Mouse (Mus musculus) CH12.LX (cell line): ENCODE measurements around the gene Map3k20. TPM values are rescaled to one million over a fixed set of nuclear protein-coding genes. Genes with fewer than 3 reads are reported as not detected.

Experiments used
- DNase-seq: peaks from one replicate; pipeline ENCODE4 v3.0.0-alpha.2; 2013; ENCODE audit errors: extremely low read depth
- H3K27ac ChIP-seq: 2 replicates; pipeline ENCODE4 v1.5.1; 2012; ENCODE audit warnings: low read depth, mild to moderate bottlenecking, control low read depth, moderate library complexity; ENCODE audit not compliant: insufficient read depth
- H3K27me3 ChIP-seq: replicated peaks from 2 replicates; pipeline ENCODE3; 2012; ENCODE audit warnings: inconsistent platforms
- H3K36me3 ChIP-seq, 2 experiments: replicated peaks in 1 of 2; 2 replicates each; pipeline versions ENCODE3 to v1.6.1; 2012; ENCODE audit warnings: inconsistent platforms in 1 of 2, low read length in 1 of 2, mild to moderate bottlenecking in 1 of 2, mixed read lengths in 1 of 2, moderate library complexity in 1 of 2; ENCODE audit not compliant: control insufficient read depth in 1 of 2, insufficient read depth in 1 of 2
- H3K4me1 ChIP-seq, 2 experiments: 2 replicates each; pipeline ENCODE4 v1.6.1; 2012; ENCODE audit warnings: inconsistent platforms in 1 of 2, moderate library complexity in 1 of 2; ENCODE audit not compliant: insufficient read depth in 2 of 2, control insufficient read depth in 1 of 2
- H3K4me2 ChIP-seq: 2 replicates; pipeline ENCODE4 v1.6.1; 2012; ENCODE audit warnings: low read depth, mild to moderate bottlenecking, control low read depth; ENCODE audit not compliant: poor library complexity, insufficient read depth, severe bottlenecking
- H3K4me3 ChIP-seq, 3 experiments: fragments of 150-350 bp in 1 of 3; sonication (generic) in 1 of 3; replicated peaks in 1 of 3; 2 replicates each; pipeline versions ENCODE3 to v1.5.1; 2011 to 2012; ENCODE audit warnings: low read depth in 2 of 3, low read length in 2 of 3, mild to moderate bottlenecking in 2 of 3, moderate library complexity in 2 of 3, control low read depth in 1 of 3, improper control_type of control experiment in 1 of 3, inconsistent platforms in 1 of 3, mixed read lengths in 1 of 3; ENCODE audit not compliant: poor library complexity in 1 of 3
- H3K79me2 ChIP-seq: replicated peaks from 2 replicates; pipeline ENCODE4 v1.6.1; 2012; ENCODE audit warnings: mild to moderate bottlenecking, moderate library complexity; ENCODE audit not compliant: control insufficient read depth, poor library complexity, insufficient read depth, severe bottlenecking; ENCODE audit errors: extremely low read depth
- H3K9ac ChIP-seq: 2 replicates; pipeline ENCODE4 v1.6.1; 2012; ENCODE audit warnings: low read depth, mild to moderate bottlenecking, control low read depth, moderate library complexity; ENCODE audit not compliant: insufficient read depth
- H3K9me3 ChIP-seq: replicated peaks from 2 replicates; pipeline ENCODE3; 2012; ENCODE audit warnings: low read length, inconsistent platforms, mixed read lengths
- BHLHE40 ChIP-seq: IDR thresholded peaks from 2 replicates; pipeline ENCODE4 v1.6.1; 2011; ENCODE audit warnings: mild to moderate bottlenecking, low read depth, low read length, improper control_type of control experiment
- CHD1 ChIP-seq: IDR thresholded peaks from 2 replicates; pipeline ENCODE4 v1.6.1; 2012; ENCODE audit warnings: low read depth, low read length, improper control_type of control experiment, inconsistent platforms
- CTCF ChIP-seq, 2 experiments: IDR thresholded peaks in 1 of 2; conservative IDR thresholded peaks in 1 of 2; 2 replicates each; pipeline ENCODE4 v1.5.1; 2011 to 2012; ENCODE audit warnings: low read depth in 2 of 2, low read length in 2 of 2, improper control_type of control experiment in 1 of 2, inconsistent platforms in 1 of 2, mild to moderate bottlenecking in 1 of 2, moderate library complexity in 1 of 2
- E2F4 ChIP-seq: IDR thresholded peaks from 2 replicates; pipeline ENCODE4 v1.6.1; 2011; ENCODE audit warnings: low read depth, low read length, improper control_type of control experiment; ENCODE audit not compliant: insufficient replicate concordance
- ELF1 ChIP-seq: IDR thresholded peaks from 2 replicates; pipeline ENCODE4 v1.6.1; 2014; ENCODE audit warnings: low read depth, mild to moderate bottlenecking, inconsistent platforms, low read length, improper control_type of control experiment
- EP300 ChIP-seq: IDR thresholded peaks from 2 replicates; pipeline ENCODE4 v1.6.1; 2011; ENCODE audit warnings: low read length, improper control_type of control experiment
- ETS1 ChIP-seq: conservative IDR thresholded peaks from 2 replicates; pipeline ENCODE4 v1.6.1; 2012; ENCODE audit warnings: low read depth, mild to moderate bottlenecking, inconsistent platforms, low read length, improper control_type of control experiment, moderate library complexity
- GABPA ChIP-seq: IDR thresholded peaks from 2 replicates; pipeline ENCODE4 v1.6.1; 2012; ENCODE audit warnings: low read depth, low read length, improper control_type of control experiment, inconsistent platforms; ENCODE audit not compliant: insufficient replicate concordance
- HCFC1 ChIP-seq: IDR thresholded peaks from 2 replicates; pipeline ENCODE4 v1.6.1; 2012; ENCODE audit warnings: low read depth, mild to moderate bottlenecking, inconsistent platforms, low read length, improper control_type of control experiment
- IRF4 ChIP-seq: IDR thresholded peaks from 2 replicates; pipeline ENCODE4 v1.6.1; 2014; ENCODE audit warnings: low read depth, mild to moderate bottlenecking, inconsistent platforms, low read length, improper control_type of control experiment
- KAT2A ChIP-seq: IDR thresholded peaks from 2 replicates; pipeline ENCODE4 v1.6.1; 2012; ENCODE audit warnings: low read length, improper control_type of control experiment, inconsistent platforms; ENCODE audit not compliant: insufficient replicate concordance
- MAFK ChIP-seq: IDR thresholded peaks from 2 replicates; pipeline ENCODE4 v1.6.1; 2011; ENCODE audit warnings: low read length, improper control_type of control experiment; ENCODE audit not compliant: insufficient replicate concordance
- MAX ChIP-seq: IDR thresholded peaks from 2 replicates; pipeline ENCODE4 v1.6.1; 2011; ENCODE audit warnings: low read length, improper control_type of control experiment
- MXI1 ChIP-seq: IDR thresholded peaks from 2 replicates; pipeline ENCODE4 v1.6.1; 2011; ENCODE audit warnings: mild to moderate bottlenecking, low read depth, low read length, improper control_type of control experiment
- MYC ChIP-seq: IDR thresholded peaks from 2 replicates; pipeline ENCODE4 v1.6.1; 2011; ENCODE audit warnings: low read depth, mild to moderate bottlenecking, improper control_type of control experiment, low read length
- RAD21 ChIP-seq: IDR thresholded peaks from 2 replicates; pipeline ENCODE4 v1.6.1; 2011; ENCODE audit warnings: low read depth, mild to moderate bottlenecking, low read length, improper control_type of control experiment, moderate library complexity
- SIN3A ChIP-seq: IDR thresholded peaks from 2 replicates; pipeline ENCODE4 v1.6.1; 2012; ENCODE audit warnings: low read length, improper control_type of control experiment, inconsistent platforms
- SMC3 ChIP-seq: IDR thresholded peaks from 2 replicates; pipeline ENCODE4 v1.6.1; 2011; ENCODE audit warnings: low read depth, low read length, improper control_type of control experiment
- TCF12 ChIP-seq: IDR thresholded peaks from 2 replicates; pipeline ENCODE4 v1.6.1; 2014; ENCODE audit warnings: low read depth, mild to moderate bottlenecking, inconsistent platforms, low read length, improper control_type of control experiment
- UBTF ChIP-seq: IDR thresholded peaks from 2 replicates; pipeline ENCODE4 v1.6.1; 2012; ENCODE audit warnings: low read depth, mild to moderate bottlenecking, inconsistent platforms, low read length, improper control_type of control experiment, moderate library complexity
- USF1 ChIP-seq: IDR thresholded peaks from 2 replicates; pipeline ENCODE4 v1.6.1; 2014; ENCODE audit warnings: low read depth, mild to moderate bottlenecking, inconsistent platforms, low read length, improper control_type of control experiment
- USF2 ChIP-seq: conservative IDR thresholded peaks from 2 replicates; pipeline ENCODE4 v1.6.1; 2011; ENCODE audit warnings: low read depth, low read length, improper control_type of control experiment
- ZC3H11A ChIP-seq: IDR thresholded peaks from 2 replicates; pipeline ENCODE4 v1.6.1; 2012; ENCODE audit warnings: low read depth, mild to moderate bottlenecking, inconsistent platforms, low read length, improper control_type of control experiment
- ZKSCAN1 ChIP-seq: IDR thresholded peaks from 2 replicates; pipeline ENCODE4 v1.6.1; 2012; ENCODE audit warnings: low read depth, inconsistent platforms, low read length, improper control_type of control experiment, borderline replicate concordance
- ZMIZ1 ChIP-seq: IDR thresholded peaks from 2 replicates; pipeline ENCODE4 v1.6.1; 2012; ENCODE audit warnings: low read depth, mild to moderate bottlenecking, inconsistent platforms, low read length, improper control_type of control experiment
- ZNF384 ChIP-seq: IDR thresholded peaks from 2 replicates; pipeline ENCODE4 v1.6.1; 2012; ENCODE audit warnings: low read depth, low read length, improper control_type of control experiment, inconsistent platforms
- dilution Hi-C: fragments of 300-500 bp; cut with MboI; formaldehyde crosslinking; loops from 2 replicates; pipeline ENCODE4 v1.14.3; 2020; ENCODE audit warnings: low sequenced_read_pairs; ENCODE audit not compliant: extremely low pct_unique_long_range_greater_than_20kb, extremely low pct_ligation_motif_present
- in situ Hi-C: fragments of 300-500 bp; cut with MboI; formaldehyde crosslinking; loops from 3 replicates; pipeline ENCODE4 v1.14.3; 2019; ENCODE audit warnings: low sequenced_read_pairs, low pct_ligation_motif_present, low pct_unique_long_range_greater_than_20kb, mixed read lengths
- polyA plus RNA-seq: library from polyadenylated mRNA; unstranded; fragments of >175 nt; gene quantifications from 2 replicates; pipeline ENCODE4 v1.2.1, GENCODE M21; 2012; ENCODE audit warnings: low read depth; ENCODE audit not compliant: insufficient read length
- total RNA-seq, 2 experiments: library from RNA; depleted of rRNA; stranded (reverse); fragments of 300-350 nt in 1 of 2; fragments of >200 nt in 1 of 2; gene quantifications; 2 replicates each; pipeline ENCODE4 v1.2.3; 2012 to 2014

Map3k20 gene
- total and polyA plus RNA-seq, 3 experiments: 4.1 to 6.6 (median 6.1) TPM

DNA sequence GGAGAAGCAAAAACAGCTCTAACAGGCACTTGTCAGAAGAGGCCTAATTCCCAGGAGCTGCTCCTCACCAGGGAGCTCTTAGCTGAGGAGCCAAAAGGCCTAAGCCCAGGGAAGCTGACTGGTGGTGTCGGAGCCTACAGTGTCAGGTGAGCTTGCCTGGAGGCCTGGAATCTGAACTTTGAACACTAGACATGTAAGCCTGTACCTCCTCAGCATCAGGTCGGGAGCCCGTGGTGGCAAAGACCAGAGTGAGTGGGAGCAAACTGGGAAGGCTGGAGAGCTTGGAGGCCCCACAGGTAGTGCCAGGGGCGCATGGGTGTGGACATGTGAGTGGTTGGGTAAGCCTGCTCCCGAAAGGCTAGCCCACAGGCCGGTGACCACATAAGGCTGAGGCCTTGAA lies 37.6 kb upstream of the Map3k20 start:
- Histone ChIP-seq H3K36me3 (no peaks in the 10 kb centered on the region), H3K4me1 (0 out of 4 replicates have a peak, but pooled peaks cover 0 to 4% of the 10 kb centered on the region in 2 experiments), H3K27ac (no peak overlapping the region), H3K4me2 (no peak overlapping the region), H3K79me2 (no peaks in the 10 kb centered on the region), H3K9ac (no peak overlapping the region), H3K9me3 (no peaks in the 10 kb centered on the region), H3K27me3 (no peaks in the 10 kb centered on the region), H3K4me3 (no peak overlapping the region)
- dilution Hi-C loops (no loop called here), in situ Hi-C loops (no loop called here)
- DNase-seq: no peak
- TF ChIP-seq BHLHE40 (no peak), TCF12 (no peak), KAT2A (no peak), ZC3H11A (no peak), IRF4 (no peak), ZMIZ1 (no peak), E2F4 (no peak), RAD21 (no peak), SMC3 (no peak), ELF1 (no peak), CTCF (conservative IDR thresholded peaks at IDR 0.05 in 1 of 2, IDR thresholded peaks at IDR 0.05 in 1 of 2; ENCODE audit: low read depth in 2 of 2, low read length in 2 of 2) (no peak), MXI1 (no peak), HCFC1 (no peak), USF1 (no peak), UBTF (no peak), CHD1 (no peak), USF2 (no peak), MAX (no peak), EP300 (no peak), SIN3A (no peak)

DNA sequence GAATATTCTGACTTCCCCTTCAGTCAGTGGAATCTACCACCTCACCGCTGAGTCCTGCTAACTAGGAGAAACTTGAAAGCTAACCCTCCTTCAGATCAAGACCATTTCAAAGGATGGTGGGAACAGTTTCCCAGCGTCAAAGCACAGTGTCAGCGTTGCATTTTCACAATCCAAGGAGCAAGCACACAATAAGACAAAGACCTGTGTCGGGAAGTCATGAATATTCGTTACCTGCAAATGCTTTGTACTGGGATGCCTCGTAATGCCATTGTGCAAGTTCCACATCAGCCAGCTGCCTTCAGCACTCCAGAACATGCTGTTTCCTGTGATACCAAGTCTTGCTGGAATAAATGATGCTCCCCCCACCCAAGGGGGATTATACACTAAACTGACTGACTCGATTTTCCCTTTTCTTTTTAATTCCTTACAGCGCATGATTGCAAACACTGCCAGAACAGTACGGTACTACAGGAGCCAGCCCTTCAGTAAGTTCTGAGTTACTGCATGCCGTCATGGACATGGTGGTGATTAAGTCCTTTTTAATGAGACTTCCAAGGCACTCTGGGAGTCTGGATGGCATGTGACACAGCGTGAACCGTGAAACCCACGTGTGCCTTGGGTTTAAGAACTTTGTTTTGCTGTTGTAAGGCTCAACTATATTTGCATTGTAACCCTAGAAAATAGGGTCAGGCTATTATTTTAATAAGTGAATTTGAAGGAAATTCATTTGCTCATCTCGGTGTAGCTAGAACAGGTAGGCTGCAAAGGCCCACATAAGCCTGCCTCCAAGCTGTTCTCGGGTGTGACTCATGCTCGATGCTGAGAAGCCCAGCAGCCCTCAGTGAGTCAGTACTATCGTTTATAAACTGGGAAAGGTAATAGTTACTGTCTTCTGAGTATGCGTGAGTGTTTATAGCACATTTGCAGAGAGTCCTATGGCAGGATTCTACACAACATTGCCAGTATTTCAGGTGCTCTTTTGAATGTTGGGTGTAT lies 32.6 kb upstream of the Map3k20 start:
- TF ChIP-seq SIN3A (no peak), CHD1 (no peak), SMC3 (no peak), ELF1 (no peak), ZMIZ1 (no peak), MAFK (no peak), MYC (no peak), ZKSCAN1 (no peak), USF1 (no peak), EP300 (no peak), TCF12 (no peak), ZNF384 (no peak), CTCF (conservative IDR thresholded peaks at IDR 0.05 in 1 of 2, IDR thresholded peaks at IDR 0.05 in 1 of 2; ENCODE audit: low read depth in 2 of 2, low read length in 2 of 2) (no peak), ETS1 (no peak), BHLHE40 (no peak), MAX (no peak), USF2 (no peak), GABPA (no peak)
- dilution Hi-C loops (no loop called here), in situ Hi-C loops (no loop called here)
- no peak overlapping the region for H3K4me2 ChIP-seq
- no peak for DNase-seq
- H3K9me3 ChIP-seq: no peaks in the 10 kb centered on the region
- no peak overlapping the region for H3K9ac ChIP-seq
- H3K4me1 ChIP-seq: 0 out of 4 replicates have a peak, but pooled peaks cover 0 to 4% of the 10 kb centered on the region in 2 experiments
- H3K4me3 ChIP-seq: no peak overlapping the region
- no peaks in the 10 kb centered on the region for H3K36me3 ChIP-seq
- H3K27me3 ChIP-seq: no peaks in the 10 kb centered on the region
- H3K79me2 ChIP-seq: no peaks in the 10 kb centered on the region
- H3K27ac ChIP-seq: no peak overlapping the region
